Mouse (Mus musculus): Measurements from ENCODE around the gene Fbxl14.

Gene Fbxl14

DNA sequence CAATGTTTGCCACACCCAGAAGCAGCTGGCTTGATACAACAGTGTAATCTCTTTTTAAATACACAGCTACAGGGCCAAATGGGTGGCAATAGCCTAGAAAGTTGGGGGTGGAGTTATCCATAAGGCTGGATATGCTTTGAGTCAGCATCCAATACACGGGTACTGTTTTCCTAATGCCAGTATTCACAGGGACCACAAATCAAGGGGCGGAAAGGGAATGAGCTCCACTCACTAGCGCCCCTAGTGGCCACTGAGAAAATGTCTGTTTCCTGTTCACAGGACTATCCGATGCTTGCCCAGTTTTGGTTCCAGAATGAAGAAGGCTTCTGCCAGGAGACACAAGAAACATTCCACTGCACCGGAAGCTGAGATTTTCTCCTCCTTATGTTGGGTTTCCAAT is 7.3 kb upstream of the Fbxl14 start:
- peak; percentile 80 to 83 for DNase-seq

DNA sequence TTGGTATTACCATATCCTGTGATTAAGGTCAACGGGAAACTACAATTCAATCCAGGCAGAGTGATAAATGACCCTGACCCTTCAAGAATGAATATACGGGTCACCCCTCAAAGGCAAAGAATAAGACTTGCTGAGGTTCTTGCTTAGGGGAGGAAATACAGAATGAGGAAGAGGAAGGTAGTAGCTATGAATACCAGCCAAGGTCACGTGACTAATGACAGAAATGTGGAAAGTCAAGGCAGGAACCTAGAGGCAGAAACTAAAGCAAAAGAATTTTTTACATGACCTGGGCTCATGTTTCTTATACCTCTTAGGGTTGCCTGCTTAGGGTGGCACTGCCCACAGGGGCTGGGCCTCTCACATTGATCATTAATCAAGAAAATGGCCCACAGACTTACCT is 6.8 kb upstream of the Fbxl14 start:
- DNase-seq, result no peak

DNA sequence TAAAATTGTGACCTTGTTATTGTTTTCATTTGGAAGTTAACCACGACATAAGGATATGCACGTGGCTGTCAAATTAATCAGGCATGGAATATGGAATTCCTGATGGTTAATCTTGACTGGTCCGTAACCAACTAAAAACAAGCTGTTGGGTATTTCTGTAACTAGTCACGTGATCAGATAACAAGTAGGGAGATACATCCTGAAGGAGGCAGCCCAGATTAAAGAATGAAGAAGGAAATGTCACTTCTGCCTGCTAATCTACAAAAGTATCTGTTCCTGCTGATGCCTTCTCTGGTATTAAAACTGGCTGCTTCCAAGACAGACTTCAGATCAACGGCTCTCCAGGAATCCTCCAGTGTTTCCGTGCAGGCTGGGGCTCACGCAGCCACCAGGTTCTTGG is 6.0 kb upstream of the Fbxl14 start:
- DNase-seq, result no peak

DNA sequence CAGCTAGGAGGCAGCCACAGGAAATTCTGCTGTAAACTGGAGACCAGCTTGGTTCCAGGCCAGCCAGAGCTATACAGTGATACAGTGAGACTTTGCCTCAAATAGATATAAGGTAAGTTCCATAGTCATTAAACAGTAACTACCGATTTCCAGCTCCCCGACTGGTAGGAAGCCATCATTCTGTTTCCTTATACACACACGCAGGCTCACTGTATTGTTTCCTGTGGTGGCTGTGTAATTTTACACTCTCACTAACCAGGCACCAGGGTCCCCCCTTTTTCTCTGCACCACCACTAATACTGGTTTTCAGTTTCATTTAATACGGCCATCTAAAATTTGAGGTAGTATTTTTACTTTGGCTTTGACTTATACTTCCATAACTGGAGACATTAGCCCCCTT is 5.5 kb upstream of the Fbxl14 start:
- no peak for DNase-seq

DNA sequence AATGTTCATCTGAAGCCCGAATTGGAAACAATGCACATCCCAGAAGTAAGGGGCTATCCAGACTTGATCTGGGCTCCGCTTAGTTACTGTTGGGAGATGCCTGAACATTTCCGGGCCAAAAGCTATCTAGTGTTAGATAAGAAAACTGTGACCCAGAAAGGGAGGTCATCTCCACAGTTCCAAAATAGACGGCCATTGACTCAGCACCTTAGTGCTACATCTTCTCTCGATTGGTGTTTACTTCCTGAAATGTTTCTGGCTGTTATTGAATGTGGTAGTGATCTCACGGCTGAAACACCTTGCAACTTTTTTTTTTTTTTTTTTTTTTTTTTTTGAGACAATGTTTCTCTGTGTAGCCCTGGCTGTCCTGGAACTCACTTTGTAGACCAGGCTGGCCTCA is 3.5 kb upstream of the Fbxl14 start:
- no peak for DNase-seq

DNA sequence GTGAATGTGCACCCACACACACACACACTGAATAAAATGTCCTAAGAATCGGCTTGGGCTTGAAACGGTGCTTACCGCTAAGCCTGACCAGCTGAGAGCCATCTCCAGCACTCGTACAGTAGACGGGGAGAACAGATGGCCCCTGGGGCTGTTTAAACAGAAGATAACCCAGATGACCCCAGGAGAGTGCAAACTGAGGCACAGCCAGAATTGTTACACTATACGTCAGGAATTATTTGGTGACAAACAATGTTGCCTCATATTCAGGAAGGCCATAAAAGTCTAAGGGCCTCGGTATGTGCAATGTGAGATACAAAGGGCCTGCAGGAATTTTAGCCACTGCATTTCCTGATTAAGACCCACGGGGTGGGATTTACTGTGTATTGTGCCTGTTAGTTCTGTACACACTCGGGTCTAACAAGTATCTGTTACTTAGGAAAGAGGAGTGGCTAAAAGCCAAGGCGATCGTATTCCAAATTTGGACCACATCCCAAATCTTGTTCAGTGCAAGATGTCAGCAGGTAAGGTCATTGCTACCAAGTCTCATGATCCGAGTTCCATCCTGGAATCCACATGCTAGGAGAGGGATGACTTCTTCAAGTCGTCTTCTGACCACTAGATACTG is 1.7 kb upstream of the Fbxl14 start:
- DNase-seq, result no peak

DNA sequence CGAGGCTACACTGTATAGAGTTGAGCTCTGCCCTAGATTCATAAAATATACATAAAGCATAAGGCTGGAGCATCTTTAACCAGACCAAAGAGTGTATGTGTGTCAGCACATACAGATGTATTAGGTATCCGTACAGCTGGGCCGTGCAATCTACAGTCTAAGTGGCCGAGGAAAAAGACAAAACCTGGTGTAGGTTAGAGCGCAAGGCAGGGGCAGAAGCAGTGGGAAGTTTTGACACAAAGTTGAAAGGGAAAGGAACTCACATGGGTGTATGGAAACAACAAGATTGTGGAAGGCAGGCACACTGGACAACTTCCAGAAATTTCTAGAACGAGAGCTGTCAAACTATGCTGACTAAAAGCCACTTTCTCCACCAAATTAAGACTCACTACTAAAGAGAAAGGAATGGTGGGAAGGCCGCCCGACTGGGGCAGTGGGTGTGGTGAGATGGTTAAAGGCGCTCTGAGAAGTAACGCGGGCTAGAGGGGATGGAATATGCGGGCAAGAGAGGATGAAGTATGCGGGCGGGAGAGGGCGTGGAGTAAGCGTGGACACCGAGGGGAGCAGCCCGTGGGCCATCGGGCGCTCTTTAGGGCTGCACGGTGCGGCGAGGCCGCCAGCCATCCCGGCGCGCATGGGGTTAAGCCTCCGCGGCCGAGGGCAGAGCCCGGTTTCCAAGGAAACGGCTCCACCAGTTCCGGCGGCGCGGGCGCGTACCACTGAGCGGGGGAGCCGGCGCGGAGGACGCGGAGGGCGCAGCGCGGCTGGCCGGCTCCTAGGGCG is 717 bp upstream of the Fbxl14 start:
- DNase-seq, result peak; percentile 91 to 95

DNA sequence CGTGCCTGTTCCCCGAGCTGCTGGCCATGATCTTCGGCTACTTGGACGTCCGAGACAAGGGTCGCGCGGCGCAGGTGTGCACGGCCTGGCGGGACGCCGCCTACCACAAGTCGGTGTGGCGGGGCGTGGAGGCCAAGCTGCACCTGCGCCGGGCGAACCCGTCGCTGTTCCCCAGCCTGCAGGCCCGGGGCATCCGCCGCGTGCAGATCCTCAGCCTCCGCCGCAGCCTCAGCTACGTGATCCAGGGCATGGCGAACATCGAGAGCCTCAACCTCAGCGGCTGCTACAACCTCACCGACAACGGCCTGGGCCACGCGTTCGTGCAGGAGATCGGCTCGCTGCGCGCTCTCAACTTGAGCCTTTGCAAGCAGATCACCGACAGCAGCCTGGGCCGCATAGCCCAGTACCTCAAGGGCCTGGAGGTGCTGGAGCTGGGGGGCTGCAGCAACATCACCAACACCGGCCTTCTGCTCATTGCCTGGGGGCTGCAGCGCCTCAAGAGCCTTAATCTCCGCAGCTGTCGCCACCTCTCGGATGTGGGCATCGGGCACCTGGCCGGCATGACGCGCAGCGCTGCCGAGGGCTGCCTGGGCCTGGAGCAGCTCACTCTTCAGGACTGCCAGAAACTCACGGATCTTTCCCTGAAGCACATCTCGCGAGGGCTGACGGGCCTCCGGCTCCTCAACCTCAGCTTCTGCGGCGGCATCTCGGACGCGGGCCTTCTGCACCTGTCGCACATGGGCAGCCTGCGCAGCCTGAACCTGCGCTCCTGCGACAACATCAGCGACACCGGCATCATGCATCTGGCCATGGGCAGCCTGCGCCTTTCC is 623 bp downstream of the Fbxl14 start:
- DNase-seq, result peak; percentile 69 to 82

DNA sequence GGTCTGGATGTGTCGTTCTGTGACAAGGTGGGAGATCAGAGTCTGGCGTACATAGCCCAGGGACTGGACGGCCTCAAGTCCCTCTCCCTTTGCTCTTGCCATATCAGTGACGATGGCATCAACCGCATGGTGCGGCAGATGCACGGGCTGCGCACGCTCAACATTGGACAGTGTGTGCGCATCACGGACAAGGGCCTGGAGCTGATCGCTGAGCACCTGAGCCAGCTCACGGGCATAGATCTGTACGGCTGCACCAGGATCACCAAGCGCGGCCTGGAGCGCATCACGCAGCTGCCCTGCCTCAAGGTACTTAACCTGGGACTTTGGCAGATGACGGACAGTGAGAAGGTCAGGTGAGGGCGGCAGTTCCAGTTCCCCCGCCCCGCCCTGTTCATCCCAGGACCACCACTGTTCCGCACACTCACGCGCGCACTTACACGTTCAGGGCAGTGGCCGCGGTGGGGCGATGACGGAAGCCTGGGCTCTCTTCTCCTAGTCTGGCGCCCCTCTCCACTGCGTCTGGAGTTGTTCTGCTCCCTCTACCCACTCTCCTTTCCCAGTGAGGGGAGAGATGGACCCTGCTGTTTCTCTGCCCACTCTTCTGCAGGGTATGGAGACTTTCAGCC is 1.4 kb downstream of the Fbxl14 start:
- peak; percentile 54 to 69 for DNase-seq

DNA sequence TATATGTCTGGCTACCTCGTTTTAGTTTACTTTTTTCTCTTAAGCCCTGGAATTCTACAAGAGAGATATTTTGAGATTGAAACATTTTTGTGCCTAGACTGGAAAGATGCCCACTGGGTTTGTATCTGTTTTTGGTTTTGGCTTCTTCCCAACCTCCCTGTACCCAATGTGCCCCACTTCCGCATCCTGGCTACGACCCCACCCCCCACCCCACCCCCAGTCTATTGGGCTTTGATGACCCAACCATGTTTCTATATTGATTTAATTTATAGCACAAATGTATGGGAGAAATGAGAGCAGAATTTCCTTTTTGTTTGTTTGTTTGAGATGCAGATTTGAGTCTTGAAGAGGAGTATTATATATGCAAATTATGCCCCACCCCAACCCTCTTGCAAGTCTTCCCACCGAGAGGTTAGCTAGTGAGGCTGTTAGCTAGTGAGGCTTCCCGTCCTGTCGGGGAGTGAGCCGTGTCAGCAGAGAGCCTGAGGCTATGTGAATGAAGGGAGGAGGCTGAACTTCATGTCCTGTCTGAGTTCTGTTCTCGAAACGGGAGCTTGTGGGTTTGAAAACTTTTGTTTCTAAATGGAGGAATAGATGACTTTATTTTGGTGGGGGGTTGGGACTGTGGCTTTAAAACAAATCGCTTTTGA is 2.4 kb downstream of the Fbxl14 start:
- DNase-seq, result peak; percentile 27 to 43

DNA sequence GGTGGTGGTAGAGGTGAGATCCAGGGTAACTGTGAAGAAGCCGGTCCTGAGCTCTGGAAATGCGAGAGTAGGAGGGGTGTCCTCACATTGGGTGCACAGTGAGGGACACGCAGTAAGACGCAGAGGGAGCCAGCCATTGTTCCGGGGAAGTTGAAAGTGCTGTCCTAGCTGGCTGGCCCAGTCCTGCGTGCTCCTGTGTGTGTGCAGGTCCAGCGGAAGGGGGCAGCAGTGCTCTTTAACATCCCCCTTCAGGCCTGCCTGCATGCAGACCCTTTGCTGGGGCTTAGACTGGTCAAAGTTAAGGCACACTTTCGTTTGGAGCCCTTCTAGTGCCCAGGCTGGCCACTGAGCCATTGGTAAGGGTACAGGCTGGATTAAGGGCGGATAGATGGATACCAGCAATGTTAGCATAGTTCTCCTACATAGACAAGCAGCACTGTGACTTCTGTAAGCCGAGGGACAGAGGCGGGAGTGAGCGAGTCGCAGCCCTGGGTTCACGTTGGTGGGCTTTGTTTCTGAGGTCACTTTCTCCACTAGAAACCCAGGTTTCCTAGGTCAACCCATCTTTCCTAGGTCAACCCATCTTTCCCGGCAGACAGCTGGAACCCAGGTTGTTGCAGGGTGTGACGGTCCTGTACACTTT is 3.6 kb downstream of the Fbxl14 start:
- DNase-seq, result peak; percentile 77 to 82

DNA sequence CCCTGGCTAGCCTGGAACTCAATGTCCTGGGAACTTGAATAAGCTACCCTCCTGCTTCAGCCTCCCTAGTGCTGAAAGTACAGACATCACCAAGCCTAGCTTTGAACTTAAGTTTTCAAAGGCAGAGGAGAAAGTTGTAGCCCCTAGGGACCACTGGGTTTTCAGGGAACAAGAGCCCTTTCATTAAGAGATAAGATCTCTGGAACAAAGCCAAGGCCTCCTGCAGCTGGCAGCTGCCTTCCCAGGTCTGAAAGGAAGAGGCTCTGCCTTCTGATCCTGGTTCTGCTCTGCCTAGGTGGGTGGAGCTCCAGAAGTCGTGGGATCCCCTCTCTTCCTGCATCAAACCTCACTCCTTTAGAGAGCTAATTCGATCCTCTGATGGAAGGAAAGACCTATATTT is 6.0 kb downstream of the Fbxl14 start:
- DNase-seq, result no peak

DNA sequence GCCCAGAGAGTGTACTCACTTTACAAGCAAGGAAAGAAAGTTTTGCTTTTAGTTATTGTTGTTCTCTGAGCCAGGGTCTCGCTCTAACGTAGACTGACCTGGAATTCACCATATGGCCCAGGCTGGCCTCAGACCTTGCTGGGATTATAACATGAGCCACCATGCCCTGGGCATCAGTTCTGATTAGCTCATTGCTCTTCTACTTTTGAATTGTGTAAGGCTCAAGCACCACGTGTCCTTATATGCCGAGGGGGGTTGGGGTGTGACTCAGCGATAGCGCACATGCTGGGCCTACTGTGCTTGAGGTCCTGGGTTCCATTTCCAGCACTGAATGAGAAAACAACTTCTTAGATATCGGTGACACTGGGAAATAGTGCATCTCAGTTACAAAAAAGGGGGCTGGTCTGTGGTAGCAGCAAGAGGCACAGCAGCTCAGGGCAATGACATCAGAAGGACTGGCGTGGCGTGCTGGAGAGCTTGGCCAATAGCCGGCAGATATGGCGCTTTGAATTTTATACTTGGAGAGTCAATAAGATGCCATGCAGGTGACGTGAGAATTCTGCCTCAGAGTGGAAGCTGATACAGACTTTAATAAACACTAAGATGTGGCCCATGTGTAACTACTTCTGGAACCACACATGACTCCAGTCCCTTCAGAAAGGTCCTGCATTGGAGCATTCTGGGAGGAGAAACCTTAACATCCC is 7.1 kb downstream of the Fbxl14 start:
- no peak for DNase-seq

DNA sequence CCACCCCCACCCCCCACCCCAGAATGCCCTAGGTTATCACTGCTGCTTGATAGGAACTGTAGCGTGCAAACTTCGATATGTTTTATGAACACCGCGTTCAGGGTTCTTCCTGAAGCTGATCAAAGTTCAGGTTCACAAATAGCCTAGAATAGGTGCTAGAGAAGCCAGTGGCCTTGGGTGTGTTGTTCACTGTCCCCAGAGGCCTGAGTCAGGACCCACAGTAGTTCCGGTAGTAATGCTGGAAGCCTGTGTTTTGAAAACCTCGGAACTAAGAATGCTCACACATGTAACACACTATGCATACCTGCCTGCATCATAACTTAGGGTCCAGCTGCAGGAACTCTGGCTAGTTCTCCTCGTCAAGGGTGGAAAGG is 7.6 kb downstream of the Fbxl14 start:
- no peak for DNase-seq

DNA sequence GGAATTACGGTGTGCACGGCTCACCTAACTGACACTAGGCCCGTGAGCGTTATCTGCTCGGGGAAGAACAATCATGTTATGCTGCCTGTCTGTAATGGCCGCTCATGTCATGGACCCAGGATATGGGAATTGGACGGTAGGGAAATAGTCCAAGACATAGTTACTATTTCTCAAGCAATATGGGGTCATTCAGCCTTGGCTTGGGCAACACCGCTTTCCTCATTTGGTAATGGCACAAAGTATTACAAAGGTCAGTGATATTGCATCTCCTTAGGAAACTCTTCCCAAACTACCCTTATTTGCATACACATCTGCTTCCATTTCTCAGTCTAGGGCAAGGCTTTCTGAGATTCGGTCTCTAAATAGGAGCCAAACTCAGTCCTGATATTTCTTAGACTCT is 8.2 kb downstream of the Fbxl14 start:
- DNase-seq, result no peak

DNA sequence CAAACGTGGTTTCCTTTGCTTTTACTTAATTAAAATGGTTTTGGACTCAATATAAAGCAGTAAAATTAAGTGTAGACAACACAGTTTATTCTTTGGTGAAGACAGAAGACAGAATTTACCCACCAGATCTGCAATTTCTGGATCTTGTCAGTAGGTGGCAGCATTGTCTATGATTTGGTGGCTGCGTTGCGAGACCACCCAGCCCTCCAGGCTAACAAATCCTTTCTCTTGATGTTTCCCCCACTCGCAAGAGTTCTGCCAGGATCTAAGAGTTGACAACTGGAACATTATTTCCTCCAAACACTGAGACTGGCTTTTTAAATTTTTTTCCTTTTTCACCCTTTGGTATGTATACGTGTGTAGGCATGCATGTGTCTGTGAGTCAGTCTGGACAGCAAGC is 10.3 kb downstream of the Fbxl14 start:
- DNase-seq, result peak; percentile 63 to 64

DNA sequence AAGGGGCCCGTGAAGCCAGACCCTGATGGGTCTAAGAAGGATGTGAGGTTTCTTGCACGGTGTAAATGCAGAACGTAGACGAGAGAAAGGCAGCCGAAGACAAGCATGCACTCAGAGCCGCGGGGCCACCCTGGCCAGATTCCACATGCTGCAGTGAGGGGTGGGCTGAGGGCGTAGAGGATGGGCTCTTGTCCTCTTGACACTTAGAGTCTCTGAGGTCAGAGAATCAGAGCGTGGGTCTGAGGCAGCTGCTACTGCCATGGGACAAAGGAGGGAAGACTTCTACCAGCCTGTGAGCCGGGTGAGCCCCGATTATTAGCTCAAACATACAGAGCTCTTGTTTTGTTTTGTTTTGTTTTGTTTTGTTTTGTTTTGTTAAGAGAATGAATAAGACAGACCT is 11.1 kb downstream of the Fbxl14 start:
- no peak for DNase-seq

DNA sequence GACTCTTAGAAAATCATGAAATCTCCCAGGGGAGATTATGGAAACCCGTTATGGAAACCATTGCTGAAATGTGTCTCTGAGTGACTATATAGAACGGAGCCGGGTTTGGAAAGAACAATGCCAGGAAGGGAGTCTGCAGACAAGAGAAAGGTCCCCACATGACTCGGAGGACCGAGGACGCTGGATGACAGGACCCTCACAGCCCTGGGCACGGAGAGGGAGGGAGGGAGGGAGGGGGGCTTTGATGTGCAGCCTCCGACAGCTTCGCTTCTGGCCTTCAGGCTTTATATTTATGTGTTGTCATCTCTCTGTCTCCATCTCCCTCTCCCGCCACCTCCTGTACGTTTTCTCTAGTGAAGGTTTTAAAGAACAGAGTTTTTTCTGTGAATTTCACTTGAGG is 11.5 kb downstream of the Fbxl14 start:
- no peak for DNase-seq

DNA sequence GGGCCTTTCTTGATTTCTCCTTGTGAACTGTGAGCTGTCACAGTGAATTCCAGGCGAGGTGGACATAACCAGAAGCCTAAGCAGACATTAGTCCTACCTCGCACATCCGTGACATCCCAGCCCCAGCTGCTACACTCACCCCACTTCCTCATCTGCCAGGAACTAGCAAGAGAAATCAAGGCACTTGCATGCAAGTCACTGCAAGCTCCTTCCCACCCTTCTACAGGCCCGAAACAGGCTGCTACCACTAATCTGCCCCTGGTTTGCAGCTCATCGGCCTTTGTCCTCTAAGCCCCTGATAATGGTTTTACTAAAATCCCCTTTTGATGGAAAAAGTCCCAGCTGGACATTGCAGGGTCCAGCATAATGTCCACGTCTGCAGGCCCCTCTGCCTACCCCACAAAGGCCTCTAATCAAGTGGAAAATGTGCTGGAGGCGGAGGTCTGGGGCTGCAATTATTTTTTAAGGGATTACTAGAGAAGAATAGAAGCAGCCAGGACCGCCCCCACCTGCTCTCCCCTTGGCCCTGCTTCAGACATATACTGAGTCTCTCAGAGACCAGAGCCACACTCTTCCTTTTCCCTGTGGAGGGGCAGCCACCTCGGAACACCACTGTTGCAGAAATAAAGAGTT is 12.6 kb downstream of the Fbxl14 start:
- DNase-seq, result no peak

DNA sequence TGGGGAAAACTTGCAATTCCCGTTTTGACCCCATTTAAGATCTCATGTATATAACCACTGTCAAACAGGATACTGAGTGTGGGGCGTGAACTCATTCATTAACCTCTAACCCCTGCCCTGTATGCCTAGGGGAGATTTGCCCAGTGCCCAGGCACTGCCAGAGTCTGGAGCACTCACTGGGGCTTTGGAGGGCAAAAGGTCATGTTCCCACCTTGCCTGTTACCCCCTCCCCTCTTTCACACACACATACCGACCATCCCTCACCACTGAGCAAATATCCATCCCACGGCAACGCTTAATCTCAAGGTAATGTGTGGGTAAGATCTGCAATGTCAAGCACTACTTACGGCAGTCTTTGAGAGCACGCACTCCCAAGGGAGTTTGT is 13.2 kb downstream of the Fbxl14 start:
- no peak for DNase-seq

DNA sequence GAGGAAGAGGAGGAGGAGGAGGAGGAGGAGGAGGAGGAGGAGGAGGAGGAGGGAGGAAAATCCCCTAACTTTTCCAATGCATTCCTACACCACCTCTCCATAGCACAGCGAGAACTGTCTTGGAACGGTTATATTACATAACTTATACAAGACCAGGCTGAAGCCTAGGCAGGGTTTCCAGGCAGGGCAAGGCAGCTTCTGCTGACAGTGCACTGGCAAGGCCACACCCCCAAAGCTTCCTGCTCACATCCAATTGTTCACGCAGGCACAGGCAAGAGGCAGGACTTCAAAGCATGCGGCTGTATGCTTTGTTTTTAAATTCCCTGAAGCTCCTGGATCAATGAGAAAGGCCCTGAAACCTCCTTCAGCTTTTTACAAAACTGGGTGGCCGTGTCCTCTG is 19.8 kb downstream of the Fbxl14 start:
- DNase-seq, result peak; percentile 60 to 76
